Mouse (Mus musculus) olfactory bulb, adult 2 months (tissue): ENCODE results near the gene Rpf2. TPM values are rescaled to one million over a fixed set of nuclear protein-coding genes. Genes with fewer than 3 reads are reported as not detected.
A peak's percentile ranks its signal among the peaks of the same experiment; 100 is the strongest.

Experiments
- H3K27ac ChIP-seq: fragments of 200-500 bp; 2 replicates; pipeline ENCODE4 v1.5.1; 2012; ENCODE audit warnings: low read depth, low read length; ENCODE audit not compliant: insufficient read depth
- H3K4me1 ChIP-seq: fragments of 200-500 bp; 2 replicates; pipeline ENCODE4 v1.6.1; 2012; ENCODE audit warnings: low read length; ENCODE audit not compliant: control insufficient read depth, insufficient read depth
- H3K4me3 ChIP-seq: fragments of 200-500 bp; 2 replicates; pipeline ENCODE4 v1.5.1; 2012; ENCODE audit warnings: mild to moderate bottlenecking, low read depth, low read length, moderate library complexity; ENCODE audit not compliant: insufficient read depth
- CTCF ChIP-seq: fragments of 200-500 bp; IDR thresholded peaks from 2 replicates; pipeline ENCODE4 v1.5.1; 2012; ENCODE audit warnings: low read depth, mild to moderate bottlenecking, low read length, moderate library complexity; ENCODE audit not compliant: insufficient read depth
- POLR2A ChIP-seq: fragments of 200-500 bp; IDR thresholded peaks from 2 replicates; pipeline ENCODE4 v1.6.1; 2012; ENCODE audit warnings: mild to moderate bottlenecking, low read depth, low read length, moderate library complexity; ENCODE audit not compliant: insufficient read depth
- WGBS: fragments of 180-500 bp; shearing (Covaris S2); methylation state at CpG from one replicate; pipeline ENCODE4 v1.1.7; 2018; 5-methylcytosine and 5-hydroxymethylcytosine counted together
- polyA plus RNA-seq: library from polyadenylated mRNA; stranded (reverse); fragments of >200 nt; gene quantifications from 2 replicates; pipeline ENCODE4 v1.2.4, GENCODE M21; 2012; ENCODE audit warnings: low replicate concordance; ENCODE audit not compliant: missing spikeins, insufficient read depth, insufficient read length

Gene Rpf2
- polyA plus RNA-seq, 1 experiment: not detected

DNA sequence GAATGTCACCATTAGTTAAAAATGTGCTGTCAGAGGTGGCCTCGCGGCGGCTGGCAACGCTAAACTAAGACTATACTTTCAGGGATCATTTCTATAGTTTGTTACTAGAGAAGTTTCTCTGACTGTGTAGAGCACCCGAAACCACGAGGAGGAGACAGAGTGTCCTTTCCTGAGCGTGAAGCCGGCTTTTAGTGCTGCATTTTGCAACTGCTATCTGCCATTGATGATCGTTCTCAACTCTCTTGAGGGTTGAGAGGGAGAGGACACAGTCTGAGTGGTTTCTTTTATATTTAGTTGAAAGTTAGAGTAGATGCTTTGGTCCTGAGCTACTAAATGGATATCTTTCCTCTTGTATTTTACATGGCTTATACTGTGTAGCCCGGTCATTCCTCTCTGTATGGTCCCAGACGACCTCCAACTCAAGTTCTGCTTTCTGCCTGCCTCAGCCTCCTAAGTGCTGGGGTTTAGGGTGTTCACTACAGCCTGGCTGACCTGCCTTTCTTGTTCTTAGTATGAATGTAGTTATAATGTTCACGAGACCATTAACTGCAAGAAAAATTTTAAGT lies 11.6 kb upstream of the Rpf2 start:
- 1% methylated on average over 12 of the region's 12 CpGs for WGBS
- peak overlapping the region; percentile 54 for H3K27ac ChIP-seq
- peaks cover 3% of the 10 kb centered on the region; the same call in 1 of the 2 replicates for H3K4me1 ChIP-seq
- H3K4me3 ChIP-seq: peak overlapping the region; percentile 23
- 0 out of 2 replicates have a peak, but pooled peaks have one; percentile 28 for TF ChIP-seq POLR2A
- no peak for TF ChIP-seq CTCF

DNA sequence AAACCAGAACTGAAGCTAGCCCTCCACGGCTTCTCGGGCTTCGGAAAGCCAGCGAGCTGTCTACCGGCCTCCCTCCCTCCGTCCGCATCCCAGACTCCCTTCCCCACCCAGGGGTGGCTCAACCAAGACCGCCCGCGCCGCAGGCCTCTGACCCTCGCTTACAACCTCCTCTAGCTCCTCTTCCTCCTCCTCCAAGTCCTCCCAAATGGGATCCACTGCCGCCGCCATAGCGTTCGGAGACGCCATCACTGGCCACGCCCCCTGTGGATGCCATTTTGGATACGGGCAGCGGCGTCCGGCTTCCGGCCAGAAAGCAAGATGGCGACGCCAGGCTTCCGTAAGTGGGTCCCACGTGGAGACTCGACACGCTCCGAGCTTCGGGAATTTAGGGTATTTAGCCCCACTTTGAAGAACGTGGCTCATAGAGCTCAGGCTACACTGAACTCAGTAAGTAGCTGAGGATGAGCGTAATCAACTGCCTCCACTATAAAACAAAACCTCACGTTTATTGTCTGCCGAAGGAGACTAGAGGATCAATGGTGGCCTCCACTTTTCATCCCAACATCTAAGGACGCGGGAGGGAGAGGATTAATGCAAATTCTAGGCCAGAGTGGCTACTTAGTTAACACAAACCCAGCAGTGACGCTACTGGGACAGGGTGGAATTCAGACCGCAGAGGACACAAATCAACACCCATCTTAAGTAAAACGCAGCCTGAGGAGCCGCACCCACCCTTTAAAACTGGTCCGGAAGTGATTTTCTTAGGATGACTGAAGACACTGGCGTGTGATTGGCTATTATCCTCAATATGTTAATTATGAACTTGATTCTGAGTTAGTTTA lies 10.8 kb upstream of the Rpf2 start, which contains the start of gene Gtf3c6:
Gene Gtf3c6 (minus strand): TSS at position 695 of the 842 bp plus-strand sequence.
- TF ChIP-seq POLR2A: peak; percentile 58; the same call in 1 of the 2 replicates
- no peak for TF ChIP-seq CTCF
- WGBS: under 1% methylated on average over 43 of the region's 43 CpGs
- Histone ChIP-seq H3K4me3 (peak within 1 kb of the TSS; percentile 59), H3K4me1 (peaks cover 3% of the 10 kb centered on the region; the same call in 1 of the 2 replicates), H3K27ac (peak within 1 kb of the TSS; percentile 74)

DNA sequence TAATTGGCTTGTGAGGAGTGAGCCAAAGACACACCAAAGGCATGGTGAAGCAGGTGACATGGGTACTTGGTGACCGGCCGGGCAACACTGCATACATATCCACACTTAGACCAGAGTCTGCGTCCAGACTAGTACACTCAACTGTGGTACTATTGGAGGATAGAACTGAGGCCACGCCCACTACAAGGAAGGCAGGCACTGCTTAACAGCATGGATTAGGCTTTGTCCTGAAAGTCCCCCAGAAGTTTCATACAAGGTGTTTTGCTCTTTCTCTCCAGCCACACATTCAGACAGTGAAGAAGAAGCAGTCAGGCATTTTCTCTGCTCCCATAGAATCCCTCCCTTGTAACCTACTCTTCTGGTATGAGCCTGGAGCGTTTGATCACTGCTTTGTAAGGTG lies 9.9 kb upstream of the Rpf2 start:
- no peak for TF ChIP-seq POLR2A
- Histone ChIP-seq H3K4me1 (peaks cover 3% of the 10 kb centered on the region; the same call in 1 of the 2 replicates), H3K4me3 (no peak overlapping the region; the same call in 1 of the 2 replicates), H3K27ac (no peak overlapping the region)
- WGBS: under 1% methylated on average over 5 of the region's 5 CpGs

DNA sequence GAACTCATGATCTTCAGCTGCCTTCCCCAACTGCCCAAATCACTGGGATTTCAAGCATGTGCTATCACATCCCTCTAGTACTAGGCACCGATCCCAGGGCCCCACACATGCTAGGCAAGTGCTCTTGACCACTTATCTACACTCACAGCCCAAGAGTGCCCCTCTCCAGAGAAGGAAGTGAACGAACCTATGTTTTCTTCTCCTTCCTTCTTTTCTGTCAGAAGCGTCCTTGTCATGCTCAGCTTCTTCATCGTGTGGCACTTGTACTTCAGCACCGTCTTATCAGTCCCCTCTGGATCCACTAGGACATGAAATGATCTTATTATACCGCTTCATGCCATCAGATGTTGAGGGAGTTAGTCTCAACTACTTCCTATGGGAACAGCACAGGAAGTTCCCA lies 4.1 kb upstream of the Rpf2 start:
- Histone ChIP-seq H3K4me3 (no peak overlapping the region), H3K27ac (no peak overlapping the region), H3K4me1 (peaks cover 2% of the 10 kb centered on the region; the same call in 1 of the 2 replicates)
- TF ChIP-seq CTCF (no peak), POLR2A (no peak)
- 91% methylated on average over 6 of the region's 6 CpGs for WGBS

DNA sequence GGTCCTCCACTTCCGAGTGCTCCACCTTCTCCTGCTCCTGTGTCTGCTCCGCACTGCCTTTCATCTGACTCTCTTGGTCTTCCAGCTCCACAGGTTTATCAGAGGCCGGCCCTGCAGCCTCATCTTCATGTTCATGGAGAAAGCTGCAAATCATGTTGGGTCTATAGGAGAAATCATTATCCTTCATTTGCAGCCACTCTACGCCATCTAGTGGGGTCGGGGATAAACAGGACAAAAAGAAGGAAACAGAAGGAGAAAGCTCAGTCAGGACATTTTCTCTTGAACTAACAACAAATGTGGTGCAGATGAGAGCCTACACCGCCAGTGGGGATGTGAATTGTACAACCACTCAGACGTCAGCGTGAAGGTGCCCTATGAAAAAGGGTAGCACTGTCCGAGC lies 2.8 kb upstream of the Rpf2 start:
- H3K4me3 ChIP-seq: no peak overlapping the region
- WGBS: 85% methylated on average over 9 of the region's 9 CpGs
- no peak overlapping the region for H3K27ac ChIP-seq
- no peak for TF ChIP-seq CTCF
- no peak for TF ChIP-seq POLR2A
- H3K4me1 ChIP-seq: peaks cover 2% of the 10 kb centered on the region; the same call in 1 of the 2 replicates

DNA sequence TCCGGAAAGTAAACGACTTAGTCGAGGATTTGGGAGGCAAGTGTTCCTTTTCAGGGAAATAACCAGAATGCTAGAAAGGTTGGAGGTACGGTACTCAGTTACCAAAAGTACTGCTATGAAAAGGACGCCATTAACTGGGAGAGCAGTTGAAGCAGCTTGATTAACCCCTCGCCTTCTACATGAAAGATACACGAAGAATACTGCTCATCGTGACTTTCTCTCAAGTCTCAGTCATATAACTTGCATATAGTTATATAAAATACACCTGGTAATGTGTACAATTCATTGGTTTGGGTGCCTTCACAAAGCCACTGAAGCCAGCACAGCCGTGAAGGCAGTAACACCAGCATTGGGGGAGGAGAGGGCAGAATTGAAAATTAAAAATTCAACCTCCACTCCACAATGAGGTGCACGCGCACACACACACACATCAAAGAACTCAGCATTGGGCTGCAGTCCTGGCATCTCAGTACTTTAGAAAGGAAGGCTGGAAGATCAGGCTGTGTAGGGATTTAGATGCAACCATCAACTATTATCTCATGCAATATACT lies 405 bp upstream of the Rpf2 start:
- Histone ChIP-seq H3K4me3 (peak overlapping the region; percentile 54), H3K4me1 (peaks cover 2% of the 10 kb centered on the region; the same call in 1 of the 2 replicates), H3K27ac (peak overlapping the region; percentile 49)
- TF ChIP-seq POLR2A: peak; percentile 1; the same call in 1 of the 2 replicates
- TF ChIP-seq CTCF: no peak
- WGBS: 21% methylated on average over 11 of the region's 11 CpGs

DNA sequence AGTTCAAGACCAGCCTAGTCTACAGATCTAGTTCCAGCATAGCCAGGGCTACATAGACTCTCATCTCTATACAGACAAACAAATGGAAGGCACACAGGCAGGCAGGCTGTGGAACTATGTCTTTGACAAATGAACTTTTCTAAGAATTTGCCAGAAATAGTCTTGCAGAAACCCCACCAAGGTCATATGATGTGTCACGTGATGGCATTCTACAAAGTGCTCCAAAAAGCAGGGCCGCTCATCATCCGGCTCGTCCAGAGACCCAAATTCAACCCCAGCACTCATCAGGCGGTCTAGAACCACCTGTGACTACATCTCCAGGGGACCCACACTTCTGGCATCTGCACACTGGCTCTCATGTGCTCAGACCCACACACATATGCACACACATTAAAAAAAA lies 9.0 kb downstream of the Rpf2 start:
- Histone ChIP-seq H3K4me1 (no peaks in the 10 kb centered on the region), H3K27ac (no peak overlapping the region), H3K4me3 (no peak overlapping the region)
- 98% methylated on average over 5 of the region's 5 CpGs for WGBS
- TF ChIP-seq CTCF (no peak), POLR2A (no peak)

DNA sequence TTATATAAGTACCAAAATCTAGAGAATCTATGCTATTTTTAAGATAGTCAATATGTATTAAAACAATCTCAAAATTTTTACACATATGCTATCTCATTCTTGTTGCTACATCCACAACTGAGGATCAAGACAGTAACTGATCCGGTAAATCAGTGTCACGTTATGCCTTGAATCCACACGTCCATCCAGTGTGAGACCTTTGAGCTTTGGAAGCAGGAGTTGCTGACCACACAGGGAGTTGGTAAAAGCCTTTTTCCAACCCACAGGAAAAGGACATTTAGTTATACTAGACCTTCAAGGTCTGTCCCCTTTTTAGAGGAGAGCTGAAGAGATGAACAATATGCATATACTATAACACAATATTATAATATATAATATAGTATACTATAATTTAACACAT lies 13.6 kb downstream of the Rpf2 start:
- 92% methylated on average over 3 of the region's 3 CpGs for WGBS
- no peaks in the 10 kb centered on the region for H3K4me1 ChIP-seq
- TF ChIP-seq CTCF (no peak), POLR2A (no peak)
- H3K27ac ChIP-seq: no peak overlapping the region
- H3K4me3 ChIP-seq: no peak overlapping the region

DNA sequence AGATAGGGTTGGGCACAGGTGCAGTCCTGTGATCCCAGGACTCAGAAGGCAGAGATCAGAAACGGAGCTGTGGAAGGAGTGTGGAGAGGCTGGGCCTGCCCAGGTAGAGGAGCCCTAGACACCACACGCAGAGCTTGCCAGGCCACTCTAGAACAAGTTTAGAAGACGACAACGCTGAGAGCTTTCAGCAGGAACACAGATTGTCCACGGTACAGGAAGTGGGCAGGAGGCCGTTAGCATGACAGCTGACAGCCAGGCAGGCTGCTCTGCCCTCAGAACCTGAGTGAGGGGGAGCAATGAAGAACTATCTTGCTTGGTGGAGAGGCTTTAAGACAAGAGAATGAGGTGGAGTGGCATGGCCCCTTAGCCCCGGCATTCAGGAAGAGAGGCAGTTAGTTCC lies 14.4 kb downstream of the Rpf2 start:
- 86% methylated on average over 7 of the region's 7 CpGs for WGBS
- Histone ChIP-seq H3K4me3 (no peak overlapping the region), H3K4me1 (no peaks in the 10 kb centered on the region), H3K27ac (no peak overlapping the region)
- no peak for TF ChIP-seq POLR2A
- no peak for TF ChIP-seq CTCF
